8 mouse cellular contexts compared by ENCODE assay signal in genomic region chr5:41884563-41884962, GRCm38 (mm10). TPM values are rescaled to one million over a fixed set of nuclear protein-coding genes. Genes with fewer than 3 reads are reported as not detected.
DNase-seq lines count a peak whose midpoint lies in the region; ATAC-seq and TF ChIP-seq lines count a peak whose summit lies in the region.

No protein-coding gene starts in this region.

- no peaks in the 10 kb centered on the region for H3K4me1 ChIP-seq in embryonic facial prominence, embryonic 11.5 days (ENCODE audit: control insufficient read depth, insufficient read depth, low read length)
- H3K4me1 ChIP-seq in kidney, adult 2 months (ENCODE audit: control insufficient read depth, insufficient read depth, low read length), result no peaks in the 10 kb centered on the region

- H3K27me3 ChIP-seq in embryonic facial prominence, embryonic 11.5 days (ENCODE audit: control insufficient read depth, insufficient read depth, low read length), result no peaks in the 10 kb centered on the region
- no peaks in the 10 kb centered on the region for H3K27me3 ChIP-seq in kidney, adult 2 months (replicated peaks; ENCODE audit: control insufficient read depth, insufficient read depth, low read length)

- no peak for ATAC-seq in embryonic facial prominence, embryonic 11.5 days (replicated peaks; ENCODE audit: insufficient number of reproducible peaks, low FRiP score, low TSS enrichment, low read depth)

- TF ChIP-seq POLR2A in kidney, adult 2 months (IDR thresholded peaks at IDR 0.05; ENCODE audit: low read depth, low read length), result no peak

- peak; percentile 67 for TF ChIP-seq CTCF in kidney, adult 2 months (conservative IDR thresholded peaks at IDR 0.05; ENCODE audit: insufficient read depth, insufficient read length, low read depth, low read length)

- H3K4me3 ChIP-seq in embryonic facial prominence, embryonic 11.5 days (ENCODE audit: low read depth, low read length), result no peak overlapping the region
- no peak overlapping the region for H3K4me3 ChIP-seq in kidney, adult 2 months (ENCODE audit: insufficient read depth, low read depth, low read length)

- DNase-seq in spleen, postnatal 10 days (ENCODE audit: low spot score in 2 of 2), result peak; percentile 9 to 62
- no peak for DNase-seq in spleen, postnatal 36 days (ENCODE audit: low spot score in 2 of 2)
- DNase-seq in adrenal gland, postnatal 25 days, result peak; percentile 62
- DNase-seq in embryonic facial prominence, embryonic 11.5 days (ENCODE audit: low spot score), result peak; percentile 86
- peak; percentile 42 for DNase-seq in kidney, adult 2 months
- DNase-seq in left cerebral cortex, postnatal 4 days, result peak; percentile 70
- DNase-seq in neural tube, embryonic 10.5 days (ENCODE audit: extremely low spot score, low spot score), result peak; percentile 70
- DNase-seq in thymus, postnatal 4 days, result peak; percentile 74

- H3K4me2 ChIP-seq in embryonic facial prominence, embryonic 11.5 days (ENCODE audit: low read depth, low read length), result no peak overlapping the region

- WGBS in embryonic facial prominence, embryonic 11.5 days, result 24% methylated on average over 12 of the region's 12 CpGs
- 9% methylated on average over 12 of the region's 12 CpGs for WGBS in kidney, adult 2 months

- H3K9me3 ChIP-seq in embryonic facial prominence, embryonic 11.5 days (replicated peaks; ENCODE audit: control insufficient read depth, low read length), result no peaks in the 10 kb centered on the region

- H3K9ac ChIP-seq in embryonic facial prominence, embryonic 11.5 days (replicated peaks; ENCODE audit: low read length), result no peak overlapping the region

- intact Hi-C loops in left cerebral cortex, postnatal 4 days (cut with DNase I), result loop anchor here (10.0 kb wide), 2 partner anchors 1750 to 1780 kb away; partner anchors contain the start of gene Cc2d2a

- H3K27ac ChIP-seq in embryonic facial prominence, embryonic 11.5 days (replicated peaks; ENCODE audit: low read depth, low read length), result no peak overlapping the region
- H3K27ac ChIP-seq in kidney, adult 2 months (ENCODE audit: insufficient read depth, low read depth, low read length), result no peak overlapping the region

- H3K36me3 ChIP-seq in embryonic facial prominence, embryonic 11.5 days (replicated peaks; ENCODE audit: control insufficient read depth, insufficient read depth, low read depth, low read length), result no peaks in the 10 kb centered on the region
- H3K36me3 ChIP-seq in kidney, adult 2 months (ENCODE audit: control insufficient read depth, insufficient read depth, low read length), result no peaks in the 10 kb centered on the region

RNA-seq across cellular contexts. Expression of gene Bod1l, which starts 40.4 kb away (rescaled TPM):
- 42.9 and 43.3 TPM in 2 replicates for total RNA-seq in adrenal gland, postnatal 25 days (2021)
- 23.0 and 25.2 TPM in 2 replicates for polyA plus RNA-seq in embryonic facial prominence, embryonic 11.5 days (2014; fragmentation: Nextera tagmentation; extraction: Ambion mirVana)
- 3.2 and 3.6 TPM in 2 replicates for polyA plus RNA-seq in kidney, adult 2 months (2012; rRNA removed)
- total RNA-seq in left cerebral cortex, postnatal 4 days (2021), result 10 to 100 TPM; 32.0 to 32.2 TPM

Comparison
In these comparisons a context has a peak if more than half of its experiments do, and no peak if none do; other contexts are left out.
1. DNase-seq: peak in spleen, postnatal 10 days (2 of 2), adrenal gland, postnatal 25 days (single experiment), embryonic facial prominence, embryonic 11.5 days (single experiment), kidney, adult 2 months (single experiment), left cerebral cortex, postnatal 4 days (single experiment), neural tube, embryonic 10.5 days (single experiment) and thymus, postnatal 4 days (single experiment); none in spleen, postnatal 36 days (0 of 2).